Mouse (Mus musculus) liver, postnatal 0 days (tissue): ENCODE measurements at regions not wholly inside any gene's neighbourhood (a gene's known extent, or its start where the extent isn't known, plus 50 kb on each side); places are given as distances from the start of the nearest gene placed in this dataset.

Source experiments
- CTCF ChIP-seq: sonication (generic); IDR thresholded peaks from 2 replicates; pipeline ENCODE4 v1.5.1; 2016; ENCODE audit warnings: antibody characterized with exemption, low read depth
- EP300 ChIP-seq: IDR thresholded peaks from 2 replicates; pipeline ENCODE4 v1.6.1; 2016; ENCODE audit warnings: antibody characterized with exemption, low read depth, mild to moderate bottlenecking

DNA sequence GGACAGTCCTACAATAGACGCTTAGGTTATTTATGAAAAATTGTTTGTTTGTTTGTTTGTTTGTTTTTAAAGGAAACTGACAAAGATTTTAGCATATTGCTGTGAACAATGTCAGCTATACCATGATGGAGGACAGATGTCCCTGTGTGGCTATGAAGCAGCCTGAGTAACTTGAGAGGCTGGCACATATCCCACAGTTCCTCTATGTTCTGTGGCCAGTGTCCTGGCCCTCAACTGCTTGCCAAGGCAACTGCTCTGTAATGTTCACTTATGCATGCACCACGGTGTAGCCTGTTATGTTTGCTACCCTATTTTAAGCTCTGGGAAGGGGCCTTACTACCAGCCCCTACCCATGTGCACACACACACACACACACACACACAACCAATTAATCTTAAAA, 222.6 kb downstream of the Gm5426 start:
- TF ChIP-seq CTCF (no peak), EP300 (no peak)
